Mouse (Mus musculus): ENCODE measurements around the gene Lmo2. TPM values are rescaled to one million over a fixed set of nuclear protein-coding genes. Genes with fewer than 3 reads are reported as not detected.

The Lmo2 gene
- polyA plus RNA-seq, 1 experiment from 2014 or later, result 22.3 TPM

GRCm38 (mm10) chr2:103926586-103927113 is 31.1 kb upstream of the Lmo2 start:
- WGBS, result 89% methylated on average over 4 of the region's 4 CpGs
- no peaks in the 10 kb centered on the region for H3K9me3 ChIP-seq (ENCODE audit: control insufficient read depth, low read length)
- no peaks in the 10 kb centered on the region for H3K27me3 ChIP-seq (replicated peaks; ENCODE audit: control insufficient read depth, insufficient read depth, low read length)
- H3K36me3 ChIP-seq (ENCODE audit: control insufficient read depth, insufficient read depth, low read length), result no peaks in the 10 kb centered on the region
- no peaks in the 10 kb centered on the region for H3K4me1 ChIP-seq (ENCODE audit: control insufficient read depth, insufficient read depth, low read length)
- no peak overlapping the region for H3K27ac ChIP-seq (replicated peaks; ENCODE audit: low read depth, low read length)
- H3K4me3 ChIP-seq (ENCODE audit: low read depth, low read length), result no peak overlapping the region
- no peak overlapping the region for H3K9ac ChIP-seq (ENCODE audit: low read depth, low read length)
- H3K4me2 ChIP-seq (ENCODE audit: low read depth, low read length), result no peak overlapping the region
- ATAC-seq (ENCODE audit: low read depth) (no peak), DNase-seq (ENCODE audit: low spot score) (no peak)

- no peaks in the 10 kb centered on the region for H3K27me3 ChIP-seq (replicated peaks; ENCODE audit: control insufficient read depth, insufficient read depth, low read length)
- no peaks in the 10 kb centered on the region for H3K9me3 ChIP-seq (ENCODE audit: control insufficient read depth, low read length)
- H3K9ac ChIP-seq (ENCODE audit: low read depth, low read length), result no peak overlapping the region
- 29% methylated on average over 1 of the region's 1 CpGs for WGBS
- ATAC-seq (ENCODE audit: low read depth) (peak; percentile 74), DNase-seq (ENCODE audit: low spot score) (peak; percentile 30)
- no peaks in the 10 kb centered on the region for H3K36me3 ChIP-seq (ENCODE audit: control insufficient read depth, insufficient read depth, low read length)
- no peak overlapping the region for H3K4me2 ChIP-seq (ENCODE audit: low read depth, low read length)
- no peak overlapping the region for H3K4me3 ChIP-seq (ENCODE audit: low read depth, low read length)
- no peak overlapping the region for H3K27ac ChIP-seq (replicated peaks; ENCODE audit: low read depth, low read length)
- H3K4me1 ChIP-seq (ENCODE audit: control insufficient read depth, insufficient read depth, low read length), result no peaks in the 10 kb centered on the region
Observed at GRCm38 (mm10) chr2:103927610-103928145, 30.1 kb upstream of the Lmo2 start.

- Histone ChIP-seq H3K9ac (ENCODE audit: low read depth, low read length) (no peak overlapping the region), H3K36me3 (ENCODE audit: control insufficient read depth, insufficient read depth, low read length) (no peaks in the 10 kb centered on the region), H3K27ac (replicated peaks; ENCODE audit: low read depth, low read length) (no peak overlapping the region), H3K4me1 (ENCODE audit: control insufficient read depth, insufficient read depth, low read length) (no peaks in the 10 kb centered on the region), H3K9me3 (ENCODE audit: control insufficient read depth, low read length) (no peaks in the 10 kb centered on the region), H3K4me2 (ENCODE audit: low read depth, low read length) (no peak overlapping the region), H3K27me3 (replicated peaks; ENCODE audit: control insufficient read depth, insufficient read depth, low read length) (no peaks in the 10 kb centered on the region), H3K4me3 (ENCODE audit: low read depth, low read length) (no peak overlapping the region)
- WGBS, result 51% methylated on average over 13 of the region's 13 CpGs
- ATAC-seq (ENCODE audit: low read depth) (no peak), DNase-seq (ENCODE audit: low spot score) (peak; percentile 29)
Observed at GRCm38 (mm10) chr2:103930306-103931019, 27.3 kb upstream of the Lmo2 start.

- H3K36me3 ChIP-seq (ENCODE audit: control insufficient read depth, insufficient read depth, low read length), result no peaks in the 10 kb centered on the region
- DNase-seq (ENCODE audit: low spot score), result no peak
- no peaks in the 10 kb centered on the region for H3K4me1 ChIP-seq (ENCODE audit: control insufficient read depth, insufficient read depth, low read length)
- no peaks in the 10 kb centered on the region for H3K9me3 ChIP-seq (ENCODE audit: control insufficient read depth, low read length)
- H3K4me3 ChIP-seq (ENCODE audit: low read depth, low read length), result no peak overlapping the region
- H3K27me3 ChIP-seq (replicated peaks; ENCODE audit: control insufficient read depth, insufficient read depth, low read length), result no peaks in the 10 kb centered on the region
- WGBS, result 60% methylated on average over 7 of the region's 7 CpGs
- H3K27ac ChIP-seq (replicated peaks; ENCODE audit: low read depth, low read length), result no peak overlapping the region
- ATAC-seq (ENCODE audit: low read depth), result no peak
- no peak overlapping the region for H3K4me2 ChIP-seq (ENCODE audit: low read depth, low read length)
- H3K9ac ChIP-seq (ENCODE audit: low read depth, low read length), result no peak overlapping the region
Observed at GRCm38 (mm10) chr2:103931511-103931911, 26.3 kb upstream of the Lmo2 start.

GRCm38 (mm10) chr2:103932025-103932424 is 25.8 kb upstream of the Lmo2 start:
- Histone ChIP-seq H3K4me3 (ENCODE audit: low read depth, low read length) (no peak overlapping the region), H3K4me2 (ENCODE audit: low read depth, low read length) (no peak overlapping the region), H3K27ac (replicated peaks; ENCODE audit: low read depth, low read length) (no peak overlapping the region), H3K36me3 (ENCODE audit: control insufficient read depth, insufficient read depth, low read length) (no peaks in the 10 kb centered on the region), H3K27me3 (replicated peaks; ENCODE audit: control insufficient read depth, insufficient read depth, low read length) (no peaks in the 10 kb centered on the region), H3K9ac (ENCODE audit: low read depth, low read length) (no peak overlapping the region), H3K9me3 (ENCODE audit: control insufficient read depth, low read length) (no peaks in the 10 kb centered on the region), H3K4me1 (ENCODE audit: control insufficient read depth, insufficient read depth, low read length) (no peaks in the 10 kb centered on the region)
- ATAC-seq (ENCODE audit: low read depth) (no peak), DNase-seq (ENCODE audit: low spot score) (no peak)
- WGBS, result 47% methylated on average over 2 of the region's 2 CpGs

- Histone ChIP-seq H3K4me1 (ENCODE audit: control insufficient read depth, insufficient read depth, low read length) (no peaks in the 10 kb centered on the region), H3K4me3 (ENCODE audit: low read depth, low read length) (no peak overlapping the region), H3K4me2 (ENCODE audit: low read depth, low read length) (no peak overlapping the region), H3K36me3 (ENCODE audit: control insufficient read depth, insufficient read depth, low read length) (no peaks in the 10 kb centered on the region), H3K9ac (ENCODE audit: low read depth, low read length) (no peak overlapping the region), H3K27ac (replicated peaks; ENCODE audit: low read depth, low read length) (no peak overlapping the region), H3K9me3 (ENCODE audit: control insufficient read depth, low read length) (no peaks in the 10 kb centered on the region), H3K27me3 (replicated peaks; ENCODE audit: control insufficient read depth, insufficient read depth, low read length) (no peaks in the 10 kb centered on the region)
- DNase-seq (ENCODE audit: low spot score), result no peak
- 68% methylated on average over 9 of the region's 9 CpGs for WGBS
- ATAC-seq (ENCODE audit: low read depth), result no peak
Observed at GRCm38 (mm10) chr2:103932480-103932879, 25.3 kb upstream of the Lmo2 start.

- WGBS, result 58% methylated on average over 7 of the region's 7 CpGs
- H3K9me3 ChIP-seq (ENCODE audit: control insufficient read depth, low read length), result no peaks in the 10 kb centered on the region
- no peak overlapping the region for H3K9ac ChIP-seq (ENCODE audit: low read depth, low read length)
- H3K36me3 ChIP-seq (ENCODE audit: control insufficient read depth, insufficient read depth, low read length), result no peaks in the 10 kb centered on the region
- no peak overlapping the region for H3K27ac ChIP-seq (replicated peaks; ENCODE audit: low read depth, low read length)
- no peak overlapping the region for H3K4me2 ChIP-seq (ENCODE audit: low read depth, low read length)
- H3K27me3 ChIP-seq (replicated peaks; ENCODE audit: control insufficient read depth, insufficient read depth, low read length), result no peaks in the 10 kb centered on the region
- no peaks in the 10 kb centered on the region for H3K4me1 ChIP-seq (ENCODE audit: control insufficient read depth, insufficient read depth, low read length)
- no peak overlapping the region for H3K4me3 ChIP-seq (ENCODE audit: low read depth, low read length)
- ATAC-seq (ENCODE audit: low read depth) (no peak), DNase-seq (ENCODE audit: low spot score) (no peak)
Observed at GRCm38 (mm10) chr2:103934270-103934669, 23.5 kb upstream of the Lmo2 start.

GRCm38 (mm10) chr2:103934670-103935069 is 23.1 kb upstream of the Lmo2 start:
- no peaks in the 10 kb centered on the region for H3K36me3 ChIP-seq (ENCODE audit: control insufficient read depth, insufficient read depth, low read length)
- no peak overlapping the region for H3K9ac ChIP-seq (ENCODE audit: low read depth, low read length)
- no peak overlapping the region for H3K27ac ChIP-seq (replicated peaks; ENCODE audit: low read depth, low read length)
- no peak for DNase-seq (ENCODE audit: low spot score)
- no peak for ATAC-seq (ENCODE audit: low read depth)
- 70% methylated on average over 3 of the region's 3 CpGs for WGBS
- no peaks in the 10 kb centered on the region for H3K9me3 ChIP-seq (ENCODE audit: control insufficient read depth, low read length)
- H3K27me3 ChIP-seq (replicated peaks; ENCODE audit: control insufficient read depth, insufficient read depth, low read length), result no peaks in the 10 kb centered on the region
- no peak overlapping the region for H3K4me3 ChIP-seq (ENCODE audit: low read depth, low read length)
- H3K4me1 ChIP-seq (ENCODE audit: control insufficient read depth, insufficient read depth, low read length), result no peaks in the 10 kb centered on the region
- H3K4me2 ChIP-seq (ENCODE audit: low read depth, low read length), result no peak overlapping the region

All from embryonic facial prominence, embryonic 14.5 days (tissue).